Comparison of ENCODE assay signal across 8 mouse cellular contexts in the genomic region with DNA sequence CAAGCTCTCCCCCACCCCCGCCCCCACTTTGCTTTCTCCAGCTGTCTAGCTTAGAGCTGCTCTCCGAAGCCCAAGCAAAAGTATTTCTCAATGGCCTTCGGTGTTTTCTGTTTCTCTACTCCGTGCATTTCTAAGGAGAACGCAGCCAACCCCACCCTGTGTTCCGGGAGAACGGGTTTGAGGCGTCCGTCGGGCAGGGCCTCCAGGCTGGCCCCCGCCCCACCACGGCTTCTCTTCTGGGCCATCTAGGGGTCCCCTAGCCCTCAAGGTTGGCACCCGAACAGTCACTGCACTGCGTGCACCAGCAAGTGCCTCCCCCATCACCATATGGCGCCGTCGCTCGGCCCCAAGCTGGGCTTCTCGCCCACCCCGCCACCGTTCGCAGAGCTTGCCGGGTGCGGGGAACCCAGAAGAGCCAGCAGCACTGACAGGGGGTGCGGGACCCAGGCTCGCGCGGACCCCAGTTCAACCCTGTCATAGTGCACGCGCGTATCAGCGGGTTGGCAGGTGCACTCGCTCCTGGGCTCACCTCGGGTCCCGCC. TPM values are rescaled to one million over a fixed set of nuclear protein-coding genes. Genes with fewer than 3 reads are reported as not detected.
A peak's percentile ranks its signal among the peaks of the same experiment; 100 is the strongest.
DNase-seq lines count a peak whose midpoint lies in the region; ATAC-seq and TF ChIP-seq lines count a peak whose summit lies in the region.

No protein-coding gene starts in this region.

- H3K4me1 ChIP-seq in MEL (ENCODE audit: control insufficient read depth in 1 of 2, insufficient read depth in 2 of 2, low read length in 2 of 2): peaks cover 7 to 9% of the 10 kb centered on the region in 2 experiments; a peak in 3 of 4 replicates
- H3K4me1 ChIP-seq in liver, embryonic 14.5 days (replicated peaks; ENCODE audit: control insufficient read depth in 2 of 2, insufficient read depth in 2 of 2, low read length in 1 of 2): peaks cover 4 to 5% of the 10 kb centered on the region in 2 experiments; a peak in 2 of 4 replicates
- H3K4me1 ChIP-seq in neural tube, embryonic 13.5 days (replicated peaks): peaks cover 14% of the 10 kb centered on the region

- no peak overlapping the region for H3K27ac ChIP-seq in MEL (ENCODE audit: control insufficient read depth, low read depth, low read length)
- no peak overlapping the region for H3K27ac ChIP-seq in liver, embryonic 14.5 days
- peak overlapping the region; percentile 71 for H3K27ac ChIP-seq in neural tube, embryonic 13.5 days (replicated peaks)

- TF ChIP-seq RAD21 in MEL (IDR thresholded peaks at IDR 0.05; ENCODE audit: low read depth, low read length): no peak

- H3K79me2 ChIP-seq in MEL (ENCODE audit: control insufficient read depth, insufficient read depth, low read length, poor library complexity): peaks cover 3% of the 10 kb centered on the region; the same call in 1 of the 2 replicates

- peak overlapping the region; percentile 61 for H3K9ac ChIP-seq in MEL (ENCODE audit: control insufficient read depth, low read depth, low read length, poor library complexity, severe bottlenecking)
- H3K9ac ChIP-seq in liver, embryonic 14.5 days (replicated peaks): peak overlapping the region; percentile 58
- peak overlapping the region; percentile 82 for H3K9ac ChIP-seq in neural tube, embryonic 13.5 days

- no peaks in the 10 kb centered on the region for H3K27me3 ChIP-seq in MEL (ENCODE audit: control insufficient read depth in 1 of 2, insufficient read depth in 2 of 2, low read length in 2 of 2)
- peaks cover 2% of the 10 kb centered on the region; the same call in 1 of the 2 replicates for H3K27me3 ChIP-seq in liver, embryonic 14.5 days (ENCODE audit: control insufficient read depth, insufficient read depth, low read length)
- peaks cover 25% of the 10 kb centered on the region for H3K27me3 ChIP-seq in neural tube, embryonic 13.5 days

- peak; percentile 45; the same call in 1 of the 2 replicates for ATAC-seq in cerebellum, adult (ENCODE audit: insufficient number of reproducible peaks, low FRiP score, low TSS enrichment)
- peak; percentile 30; the same call in 1 of the 2 replicates for ATAC-seq in liver, embryonic 14.5 days (ENCODE audit: insufficient read depth)
- ATAC-seq in neural tube, embryonic 13.5 days (ENCODE audit: low read depth): peak; percentile 80

- H3K4me3 ChIP-seq in MEL (ENCODE audit: control insufficient read depth in 1 of 2, insufficient read depth in 1 of 2, low read depth in 2 of 2, low read length in 2 of 2): peak overlapping the region; percentile 65 to 94
- peak overlapping the region; percentile 58 to 59 for H3K4me3 ChIP-seq in liver, embryonic 14.5 days (ENCODE audit: insufficient read depth in 1 of 2, low read depth in 2 of 2, low read length in 2 of 2)
- peak overlapping the region; percentile 64 for H3K4me3 ChIP-seq in neural tube, embryonic 13.5 days

- peak overlapping the region; percentile 84 for H3K4me2 ChIP-seq in liver, embryonic 14.5 days (ENCODE audit: low read depth)
- peak overlapping the region; percentile 89 for H3K4me2 ChIP-seq in neural tube, embryonic 13.5 days

- TF ChIP-seq POLR2A in MEL (IDR thresholded peaks at IDR 0.05; ENCODE audit: control insufficient read depth in 1 of 2, insufficient read depth in 1 of 2, low read depth in 1 of 2, low read length in 2 of 2, poor library complexity in 1 of 2): no peak

- H3K36me3 ChIP-seq in MEL (ENCODE audit: control insufficient read depth in 1 of 2, insufficient read depth in 2 of 2, low read length in 2 of 2): peaks cover 0 to 9% of the 10 kb centered on the region in 2 experiments; a peak in 2 of 4 replicates
- no peaks in the 10 kb centered on the region for H3K36me3 ChIP-seq in liver, embryonic 14.5 days (replicated peaks; ENCODE audit: control insufficient read depth, insufficient read depth, low read depth)
- H3K36me3 ChIP-seq in neural tube, embryonic 13.5 days: 0 out of 2 replicates have a peak, but pooled peaks cover 9% of the 10 kb centered on the region

- TF ChIP-seq EP300 in MEL (IDR thresholded peaks at IDR 0.05; ENCODE audit: low read depth in 1 of 2, low read length in 2 of 2): no peak
- no peak for TF ChIP-seq EP300 in liver, embryonic 14.5 days (IDR thresholded peaks at IDR 0.05; ENCODE audit: low read depth)

- WGBS in liver, embryonic 14.5 days (ENCODE audit: insufficient replicate concordance): 1% methylated on average over 35 of the region's 35 CpGs
- WGBS in neural tube, embryonic 13.5 days: 1% methylated on average over 35 of the region's 35 CpGs

- DNase-seq in cerebellum, adult 11-12 months: no peak
- DNase-seq in MEL (ENCODE audit: low read depth, low spot score) (no peak), adipocyte (ENCODE audit: low spot score) (no peak)
- peak; percentile 64 to 74 for DNase-seq in frontal cortex, postnatal 10 days (ENCODE audit: low spot score in 2 of 2)
- peak; percentile 91 to 93 for DNase-seq in layer of hippocampus, adult 18-20 months (ENCODE audit: low spot score in 2 of 2)
- no peak for DNase-seq in liver, embryonic 14.5 days (ENCODE audit: low read depth in 3 of 3, low spot score in 3 of 3)

- TF ChIP-seq CTCF in MEL (IDR thresholded peaks at IDR 0.05 in 2 of 3, conservative IDR thresholded peaks at IDR 0.05 in 1 of 3; ENCODE audit: control insufficient read depth in 1 of 3, insufficient read depth in 1 of 3, low read depth in 2 of 3, low read length in 3 of 3, poor library complexity in 1 of 3, severe bottlenecking in 1 of 3): no peak
- no peak for TF ChIP-seq CTCF in liver, embryonic 14.5 days (IDR thresholded peaks at IDR 0.05; ENCODE audit: low read depth)

- no peaks in the 10 kb centered on the region for H3K9me3 ChIP-seq in MEL (replicated peaks; ENCODE audit: insufficient read depth, low read length)
- H3K9me3 ChIP-seq in liver, embryonic 14.5 days (ENCODE audit: control insufficient read depth, low read length): no peaks in the 10 kb centered on the region
- H3K9me3 ChIP-seq in neural tube, embryonic 13.5 days: no peaks in the 10 kb centered on the region

TF ChIP-seq in MEL, 35 proteins besides CTCF, POLR2A, EP300 and RAD21 (continues in another document):
- TF ChIP-seq NRF1 (IDR thresholded peaks at IDR 0.05; ENCODE audit: insufficient read depth, low read depth, low read length, poor library complexity, severe bottlenecking) (no peak), HCFC1 (IDR thresholded peaks at IDR 0.05; ENCODE audit: low read depth, low read length) (no peak), ZKSCAN1 (IDR thresholded peaks at IDR 0.05; ENCODE audit: low read depth, low read length) (no peak), TBP (IDR thresholded peaks at IDR 0.05; ENCODE audit: low read depth, low read length) (no peak), NELFE (IDR thresholded peaks at IDR 0.05; ENCODE audit: low read depth, low read length) (no peak), POLR2AphosphoS2 (IDR thresholded peaks at IDR 0.05; ENCODE audit: low read length) (no peak), ZMIZ1 (IDR thresholded peaks at IDR 0.05; ENCODE audit: low read depth, low read length) (no peak), E2F4 (IDR thresholded peaks at IDR 0.05; ENCODE audit: borderline replicate concordance, low read depth, low read length) (no peak)

RNA-seq across cellular contexts. Expression of a gene that starts 0.4 kb away (rescaled TPM):
- total RNA-seq in MEL (2012; rRNA removed): 19.0 and 22.9 TPM in 2 replicates
- polyA plus RNA-seq in MEL (2012; ENCODE audit: insufficient read depth in 1 of 2, insufficient read length in 2 of 2, low read depth in 1 of 2, low replicate concordance in 2 of 2, missing spikeins in 1 of 2): 10 to 100 TPM in 1 of 2 experiments, not detected in 1; 44.2 TPM
- 10 to 100 TPM; 17.7 to 19.3 TPM for total RNA-seq in layer of hippocampus, adult 18-20 months (2021)
- polyA plus RNA-seq in liver, embryonic 14.5 days (2012; rRNA removed): 6.7 and 10.3 TPM in 2 replicates
- 6.4 and 6.5 TPM in 2 replicates for polyA plus RNA-seq in liver, embryonic 14.5 days (2014; fragmentation: Nextera tagmentation; extraction: Ambion mirVana)
- polyA plus RNA-seq in neural tube, embryonic 13.5 days (2015; fragmentation: Nextera tagmentation; extraction: Ambion mirVana): 25.9 and 26.2 TPM in 2 replicates

RNA-seq across cellular contexts. Expression of a gene that starts 9.7 kb away (rescaled TPM):
- 1.0 and 1.4 TPM in 2 replicates for total RNA-seq in MEL (2012; rRNA removed)
- 1 to 10 TPM in 1 of 2 experiments, not detected in 1; 6.4 TPM for polyA plus RNA-seq in MEL (2012; ENCODE audit: insufficient read depth in 1 of 2, insufficient read length in 2 of 2, low read depth in 1 of 2, low replicate concordance in 2 of 2, missing spikeins in 1 of 2)
- 10 to 100 TPM; 16.3 to 16.5 TPM for total RNA-seq in layer of hippocampus, adult 18-20 months (2021)
- 1.2 and 1.4 TPM in 2 replicates for polyA plus RNA-seq in liver, embryonic 14.5 days (2012; rRNA removed)
- 0.52 and 0.58 TPM in 2 replicates for polyA plus RNA-seq in liver, embryonic 14.5 days (2014; fragmentation: Nextera tagmentation; extraction: Ambion mirVana)
- 7.6 and 8.3 TPM in 2 replicates for polyA plus RNA-seq in neural tube, embryonic 13.5 days (2015; fragmentation: Nextera tagmentation; extraction: Ambion mirVana)

RNA-seq across cellular contexts. Expression of a gene that starts 9.8 kb away (rescaled TPM):
- 118 and 128 TPM in 2 replicates for total RNA-seq in MEL (2012; rRNA removed)
- 100 to 1,000 TPM in 1 of 2 experiments, not detected in 1; 114 TPM for polyA plus RNA-seq in MEL (2012; ENCODE audit: insufficient read depth in 1 of 2, insufficient read length in 2 of 2, low read depth in 1 of 2, low replicate concordance in 2 of 2, missing spikeins in 1 of 2)
- 10 to 100 TPM; 40.2 to 42.2 TPM for total RNA-seq in layer of hippocampus, adult 18-20 months (2021)
- polyA plus RNA-seq in liver, embryonic 14.5 days (2012; rRNA removed): 37.5 and 61.5 TPM in 2 replicates
- 106 and 110 TPM in 2 replicates for polyA plus RNA-seq in liver, embryonic 14.5 days (2014; fragmentation: Nextera tagmentation; extraction: Ambion mirVana)
- 41.7 and 47.4 TPM in 2 replicates for polyA plus RNA-seq in neural tube, embryonic 13.5 days (2015; fragmentation: Nextera tagmentation; extraction: Ambion mirVana)

RNA-seq across cellular contexts. Expression of a gene that starts 19.3 kb away (rescaled TPM):
- total RNA-seq in MEL (2012; rRNA removed): 1.3 and 1.4 TPM in 2 replicates
- 10 to 100 TPM in 1 of 2 experiments, not detected in 1; 13.9 TPM for polyA plus RNA-seq in MEL (2012; ENCODE audit: insufficient read depth in 1 of 2, insufficient read length in 2 of 2, low read depth in 1 of 2, low replicate concordance in 2 of 2, missing spikeins in 1 of 2)
- total RNA-seq in layer of hippocampus, adult 18-20 months (2021): 100 to 1,000 TPM; 273 to 278 TPM
- 2.6 and 3.9 TPM in 2 replicates for polyA plus RNA-seq in liver, embryonic 14.5 days (2012; rRNA removed)
- 0.99 and 1.3 TPM in 2 replicates for polyA plus RNA-seq in liver, embryonic 14.5 days (2014; fragmentation: Nextera tagmentation; extraction: Ambion mirVana)
- 69.5 and 73.1 TPM in 2 replicates for polyA plus RNA-seq in neural tube, embryonic 13.5 days (2015; fragmentation: Nextera tagmentation; extraction: Ambion mirVana)

RNA-seq across cellular contexts. Expression of a gene that starts 38.0 kb away (rescaled TPM):
- total RNA-seq in MEL (2012; rRNA removed): 12.7 and 17.2 TPM in 2 replicates
- polyA plus RNA-seq in MEL (2012; ENCODE audit: insufficient read depth in 1 of 2, insufficient read length in 2 of 2, low read depth in 1 of 2, low replicate concordance in 2 of 2, missing spikeins in 1 of 2): 10 to 100 TPM in 1 of 2 experiments, not detected in 1; 19.3 TPM
- total RNA-seq in layer of hippocampus, adult 18-20 months (2021): 10 to 100 TPM; 13.3 to 13.7 TPM
- 1.4 TPM in 2 replicates for polyA plus RNA-seq in liver, embryonic 14.5 days (2012; rRNA removed)
- polyA plus RNA-seq in liver, embryonic 14.5 days (2014; fragmentation: Nextera tagmentation; extraction: Ambion mirVana): 3.5 and 3.6 TPM in 2 replicates
- 8.8 and 10.7 TPM in 2 replicates for polyA plus RNA-seq in neural tube, embryonic 13.5 days (2015; fragmentation: Nextera tagmentation; extraction: Ambion mirVana)

Comparison
In these comparisons a context has a peak if more than half of its experiments do, and no peak if none do; other contexts are left out.
1. ATAC-seq: peak in every context shown above with its lines; median percentile 80 in neural tube, embryonic 13.5 days; 45 in cerebellum, adult; 30 in liver, embryonic 14.5 days.
2. DNase-seq: peak in frontal cortex, postnatal 10 days (2 of 2) and layer of hippocampus, adult 18-20 months (2 of 2); none in cerebellum, adult 11-12 months (single experiment), MEL (single experiment), liver, embryonic 14.5 days (0 of 3) and adipocyte (single experiment).
3. Peak in every context shown above with its lines, with median percentiles within 50 percentile points of each other: H3K4me3 ChIP-seq and H3K9ac ChIP-seq.